Comparison of ENCODE assay signal across 10 mouse cellular contexts in the genomic region with DNA sequence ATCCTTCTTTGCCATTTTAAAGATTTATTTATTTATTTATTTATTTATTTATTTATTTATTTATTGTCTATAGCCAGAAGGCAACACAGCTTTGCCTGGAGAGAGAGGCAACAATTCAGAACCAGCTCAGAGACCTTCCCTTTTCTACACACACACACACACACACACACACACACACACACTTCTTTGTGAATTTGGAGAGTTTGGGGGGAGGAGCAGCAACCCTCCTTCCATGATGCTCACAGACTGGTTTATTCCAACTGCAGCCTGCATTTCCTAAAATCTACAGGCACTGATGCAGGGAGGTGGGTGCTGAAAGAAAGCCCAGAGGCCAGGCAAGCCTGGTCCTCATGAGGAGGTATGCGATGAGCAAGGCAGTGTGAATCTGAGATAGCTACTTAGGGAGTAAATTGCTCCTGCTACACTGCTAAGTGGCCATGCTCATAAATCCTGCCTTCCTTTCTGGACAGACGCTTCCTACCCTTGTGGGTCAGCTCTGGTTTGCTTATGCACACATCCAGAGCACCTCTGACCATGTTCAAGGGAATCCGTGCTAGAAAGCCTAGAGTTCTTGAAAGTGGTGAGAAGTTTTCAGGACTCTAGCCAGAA. TPM values are rescaled to one million over a fixed set of nuclear protein-coding genes. Genes with fewer than 3 reads are reported as not detected.
DNase-seq lines count a peak whose midpoint lies in the region; ATAC-seq lines count a peak whose summit lies in the region.
"Had no signal": no experiment of that assay in that cellular context is flagged by ENCODE, and none has a peak within 500 bp of the region (broad histone marks: within the 10 kb centered on the region; RNA-seq: fewer than 3 reads in every experiment).

No protein-coding gene starts in this region.

- no peak for DNase-seq in heart, adult 9 months (ENCODE audit: low spot score in 2 of 2)
- DNase-seq in brain, adult 2 months (ENCODE audit: low read depth, low spot score): peak; percentile 54
- DNase-seq in adrenal gland, postnatal 4 days (ENCODE audit: low spot score in 2 of 2): no peak
- DNase-seq in testis, postnatal 14 days (ENCODE audit: low spot score): no peak
- no peak for DNase-seq in kidney, postnatal 36 days

- H3K36me3 ChIP-seq in heart, embryonic 14.5 days (ENCODE audit: control insufficient read depth, insufficient read depth, low read length): no peaks in the 10 kb centered on the region
- H3K36me3 ChIP-seq in forebrain, embryonic 12.5 days (replicated peaks): no peaks in the 10 kb centered on the region
- no peaks in the 10 kb centered on the region for H3K36me3 ChIP-seq in midbrain, embryonic 12.5 days

- 12% methylated on average over 3 of the region's 3 CpGs for WGBS in heart, embryonic 14.5 days
- WGBS in forebrain, embryonic 12.5 days: 21% methylated on average over 3 of the region's 3 CpGs
- 16% methylated on average over 3 of the region's 3 CpGs for WGBS in midbrain, embryonic 12.5 days

- no peak overlapping the region for H3K27ac ChIP-seq in heart, embryonic 14.5 days (replicated peaks in 1 of 2; ENCODE audit: control insufficient read depth in 1 of 2, insufficient read depth in 1 of 2, low read depth in 2 of 2, low read length in 2 of 2)
- H3K27ac ChIP-seq in forebrain, embryonic 12.5 days: 0 out of 2 replicates have a peak overlapping the region, but pooled peaks have one; percentile 19
- H3K27ac ChIP-seq in midbrain, embryonic 12.5 days (replicated peaks): peak overlapping the region; percentile 58
- H3K27ac ChIP-seq: macrophage had no signal

- peak overlapping the region; percentile 27 to 77 for H3K4me3 ChIP-seq in heart, embryonic 14.5 days (ENCODE audit: control insufficient read depth in 1 of 2, insufficient read depth in 1 of 2, low read depth in 1 of 2, low read length in 2 of 2)
- H3K4me3 ChIP-seq in forebrain, embryonic 12.5 days (replicated peaks): peak overlapping the region; percentile 77
- H3K4me3 ChIP-seq in midbrain, embryonic 12.5 days: peak overlapping the region; percentile 80

- ATAC-seq in heart, embryonic 14.5 days (ENCODE audit: insufficient number of reproducible peaks, insufficient read depth, low FRiP score, low read depth): no peak
- ATAC-seq in forebrain, embryonic 12.5 days (ENCODE audit: low FRiP score): no peak
- no peak for ATAC-seq in midbrain, embryonic 12.5 days (ENCODE audit: low FRiP score, low read depth)

- H3K9ac ChIP-seq in heart, embryonic 14.5 days (ENCODE audit: low read length): peak overlapping the region; percentile 73; the same call in 1 of the 2 replicates
- 0 out of 2 replicates have a peak overlapping the region, but pooled peaks have one; percentile 40 for H3K9ac ChIP-seq in forebrain, embryonic 12.5 days
- peak overlapping the region; percentile 83; the same call in 1 of the 2 replicates for H3K9ac ChIP-seq in midbrain, embryonic 12.5 days (replicated peaks)

- peaks cover 28% of the 10 kb centered on the region for H3K27me3 ChIP-seq in heart, embryonic 14.5 days (ENCODE audit: control insufficient read depth, insufficient read depth, low read length)
- peaks cover 54% of the 10 kb centered on the region for H3K27me3 ChIP-seq in forebrain, embryonic 12.5 days
- peaks cover 52% of the 10 kb centered on the region for H3K27me3 ChIP-seq in midbrain, embryonic 12.5 days

- peak overlapping the region; percentile 98 for H3K4me2 ChIP-seq in heart, embryonic 14.5 days (ENCODE audit: low read length)
- H3K4me2 ChIP-seq in forebrain, embryonic 12.5 days: peak overlapping the region; percentile 96
- peak overlapping the region; percentile 89 for H3K4me2 ChIP-seq in midbrain, embryonic 12.5 days (replicated peaks)

- no peaks in the 10 kb centered on the region; a peak in 1 of 4 replicates for H3K4me1 ChIP-seq in heart, embryonic 14.5 days (ENCODE audit: control insufficient read depth in 2 of 2, insufficient read depth in 2 of 2, low read length in 2 of 2)
- peaks cover 14% of the 10 kb centered on the region; the same call in 1 of the 2 replicates for H3K4me1 ChIP-seq in forebrain, embryonic 12.5 days
- peaks cover 18% of the 10 kb centered on the region for H3K4me1 ChIP-seq in midbrain, embryonic 12.5 days

- no peaks in the 10 kb centered on the region for H3K9me3 ChIP-seq in heart, embryonic 14.5 days (ENCODE audit: control insufficient read depth, low read length)
- no peaks in the 10 kb centered on the region for H3K9me3 ChIP-seq in forebrain, embryonic 12.5 days
- H3K9me3 ChIP-seq in midbrain, embryonic 12.5 days: no peaks in the 10 kb centered on the region

RNA-seq across cellular contexts. Expression of a gene that starts 1.8 kb away (rescaled TPM):
- polyA plus RNA-seq in heart, embryonic 14.5 days (2014; fragmentation: Nextera tagmentation; extraction: Ambion mirVana): 2.0 and 3.4 TPM in 2 replicates
- 6.7 and 9.3 TPM in 2 replicates for polyA plus RNA-seq in forebrain, embryonic 12.5 days (2016; fragmentation: Nextera tagmentation; extraction: Ambion mirVana)
- polyA plus RNA-seq in midbrain, embryonic 12.5 days (2016; fragmentation: Nextera tagmentation; extraction: Ambion mirVana): 12.7 and 12.8 TPM in 2 replicates
- 10 to 100 TPM in 1 of 2 experiments, 1 to 10 TPM in 1; 8.6 to 13.4 TPM for total RNA-seq in adrenal gland, postnatal 4 days (2021)
- total RNA-seq: common myeloid progenitor, adult 5-6 weeks had no signal
- polyA plus RNA-seq: macrophage had no signal

Comparison
In these comparisons a context has a peak if more than half of its experiments do, and no peak if none do; other contexts are left out.
1. H3K27ac ChIP-seq: peak in forebrain, embryonic 12.5 days (single experiment) and midbrain, embryonic 12.5 days (single experiment); none in heart, embryonic 14.5 days (0 of 2).
2. Peak in every context shown above with its lines, with median percentiles within 50 percentile points of each other: H3K4me2 ChIP-seq, H3K4me3 ChIP-seq and H3K9ac ChIP-seq.